In genomic region chr16:60538233-60538632, GRCm38 (mm10) we compare ENCODE assay signal across 8 mouse cellular contexts.
A peak's percentile ranks its signal among the peaks of the same experiment; 100 is the strongest.
DNase-seq lines count a peak whose midpoint lies in the region; ATAC-seq lines count a peak whose summit lies in the region.

No protein-coding gene starts in this region.

- no peak overlapping the region for H3K9ac ChIP-seq in embryonic facial prominence, embryonic 11.5 days (replicated peaks; ENCODE audit: low read length)
- no peak overlapping the region for H3K9ac ChIP-seq in midbrain, embryonic 11.5 days (ENCODE audit: low read length)
- no peak overlapping the region for H3K9ac ChIP-seq in forebrain, embryonic 16.5 days (replicated peaks; ENCODE audit: low read depth, low read length)

- no peak overlapping the region for H3K4me2 ChIP-seq in embryonic facial prominence, embryonic 11.5 days (ENCODE audit: low read depth, low read length)
- no peak overlapping the region for H3K4me2 ChIP-seq in midbrain, embryonic 11.5 days
- H3K4me2 ChIP-seq in forebrain, embryonic 16.5 days (ENCODE audit: low read length): no peak overlapping the region

- no peaks in the 10 kb centered on the region for H3K36me3 ChIP-seq in embryonic facial prominence, embryonic 11.5 days (replicated peaks; ENCODE audit: control insufficient read depth, insufficient read depth, low read depth, low read length)
- no peaks in the 10 kb centered on the region for H3K36me3 ChIP-seq in embryonic facial prominence, embryonic 10.5 days (replicated peaks)
- no peaks in the 10 kb centered on the region for H3K36me3 ChIP-seq in midbrain, embryonic 11.5 days (ENCODE audit: control insufficient read depth, insufficient read depth, low read length)
- no peaks in the 10 kb centered on the region for H3K36me3 ChIP-seq in midbrain, embryonic 10.5 days
- no peaks in the 10 kb centered on the region for H3K36me3 ChIP-seq in forebrain, embryonic 16.5 days (ENCODE audit: control insufficient read depth, insufficient read depth)
- H3K36me3 ChIP-seq in heart, embryonic 10.5 days: no peaks in the 10 kb centered on the region

- no peak overlapping the region for H3K27ac ChIP-seq in embryonic facial prominence, embryonic 11.5 days (replicated peaks; ENCODE audit: low read depth, low read length)
- H3K27ac ChIP-seq in embryonic facial prominence, embryonic 10.5 days (replicated peaks): no peak overlapping the region
- no peak overlapping the region for H3K27ac ChIP-seq in midbrain, embryonic 11.5 days (ENCODE audit: low read depth, low read length)
- H3K27ac ChIP-seq in midbrain, embryonic 10.5 days (replicated peaks): no peak overlapping the region
- H3K27ac ChIP-seq in forebrain, embryonic 16.5 days (ENCODE audit: low read length): no peak overlapping the region
- H3K27ac ChIP-seq in heart, embryonic 10.5 days: no peak overlapping the region

- H3K4me1 ChIP-seq in embryonic facial prominence, embryonic 11.5 days (ENCODE audit: control insufficient read depth, insufficient read depth, low read length): no peaks in the 10 kb centered on the region
- no peaks in the 10 kb centered on the region for H3K4me1 ChIP-seq in embryonic facial prominence, embryonic 10.5 days
- H3K4me1 ChIP-seq in midbrain, embryonic 11.5 days (ENCODE audit: control insufficient read depth, insufficient read depth, low read length): no peaks in the 10 kb centered on the region
- no peaks in the 10 kb centered on the region for H3K4me1 ChIP-seq in midbrain, embryonic 10.5 days
- no peaks in the 10 kb centered on the region for H3K4me1 ChIP-seq in forebrain, embryonic 16.5 days (replicated peaks; ENCODE audit: control insufficient read depth, insufficient read depth, low read length)
- H3K4me1 ChIP-seq in heart, embryonic 10.5 days: no peaks in the 10 kb centered on the region

- DNase-seq in embryonic facial prominence, embryonic 11.5 days (ENCODE audit: low spot score): peak; percentile 64
- no peak for DNase-seq in embryonic facial prominence, embryonic 10.5 days (ENCODE audit: low spot score)
- DNase-seq in midbrain, embryonic 11.5 days (ENCODE audit: low spot score, missing footprints): no peak
- no peak for DNase-seq in midbrain, embryonic 10.5 days (ENCODE audit: low spot score)
- peak; percentile 27 to 53 for DNase-seq in right cerebral cortex, adult 2 months (ENCODE audit: low spot score in 2 of 2)
- no peak for DNase-seq in gastrocnemius, adult 18-20 months (ENCODE audit: low spot score)
- DNase-seq in heart, embryonic 10.5 days (ENCODE audit: low spot score): no peak

- H3K9me3 ChIP-seq in embryonic facial prominence, embryonic 11.5 days (replicated peaks; ENCODE audit: control insufficient read depth, low read length): no peaks in the 10 kb centered on the region
- H3K9me3 ChIP-seq in embryonic facial prominence, embryonic 10.5 days: no peaks in the 10 kb centered on the region
- H3K9me3 ChIP-seq in midbrain, embryonic 11.5 days (ENCODE audit: control insufficient read depth, low read length): no peaks in the 10 kb centered on the region
- H3K9me3 ChIP-seq in midbrain, embryonic 10.5 days (replicated peaks): no peaks in the 10 kb centered on the region
- no peaks in the 10 kb centered on the region for H3K9me3 ChIP-seq in forebrain, embryonic 16.5 days (ENCODE audit: control insufficient read depth, low read length)
- H3K9me3 ChIP-seq in heart, embryonic 10.5 days: no peaks in the 10 kb centered on the region

- no peak for ATAC-seq in embryonic facial prominence, embryonic 11.5 days (replicated peaks; ENCODE audit: insufficient number of reproducible peaks, low FRiP score, low TSS enrichment, low read depth)
- ATAC-seq in midbrain, embryonic 11.5 days (ENCODE audit: low FRiP score): 0 out of 2 replicates have a peak, but pooled peaks have one; percentile 57
- peak; percentile 74 for ATAC-seq in forebrain, embryonic 16.5 days

- no peak overlapping the region for H3K4me3 ChIP-seq in embryonic facial prominence, embryonic 11.5 days (ENCODE audit: low read depth, low read length)
- no peak overlapping the region for H3K4me3 ChIP-seq in embryonic facial prominence, embryonic 10.5 days
- no peak overlapping the region for H3K4me3 ChIP-seq in midbrain, embryonic 11.5 days (ENCODE audit: low read depth, low read length)
- no peak overlapping the region for H3K4me3 ChIP-seq in midbrain, embryonic 10.5 days
- no peak overlapping the region for H3K4me3 ChIP-seq in forebrain, embryonic 16.5 days (replicated peaks; ENCODE audit: low read length)
- H3K4me3 ChIP-seq in heart, embryonic 10.5 days: no peak overlapping the region

- no peaks in the 10 kb centered on the region for H3K27me3 ChIP-seq in embryonic facial prominence, embryonic 11.5 days (ENCODE audit: control insufficient read depth, insufficient read depth, low read length)
- no peaks in the 10 kb centered on the region for H3K27me3 ChIP-seq in embryonic facial prominence, embryonic 10.5 days (replicated peaks; ENCODE audit: low read depth, poor library complexity, severe bottlenecking)
- H3K27me3 ChIP-seq in midbrain, embryonic 11.5 days (ENCODE audit: control insufficient read depth, insufficient read depth, low read length): no peaks in the 10 kb centered on the region
- H3K27me3 ChIP-seq in midbrain, embryonic 10.5 days (ENCODE audit: low read depth, poor library complexity, severe bottlenecking): no peaks in the 10 kb centered on the region
- no peaks in the 10 kb centered on the region for H3K27me3 ChIP-seq in forebrain, embryonic 16.5 days (replicated peaks; ENCODE audit: control insufficient read depth, insufficient read depth, low read length)
- no peaks in the 10 kb centered on the region for H3K27me3 ChIP-seq in heart, embryonic 10.5 days (ENCODE audit: insufficient read depth, poor library complexity, severe bottlenecking)

Comparison
In these comparisons a context has a peak if more than half of its experiments do, and no peak if none do; other contexts are left out.
1. DNase-seq: peak in embryonic facial prominence, embryonic 11.5 days (single experiment) and right cerebral cortex, adult 2 months (2 of 2); none in embryonic facial prominence, embryonic 10.5 days (single experiment), midbrain, embryonic 11.5 days (single experiment), midbrain, embryonic 10.5 days (single experiment), gastrocnemius, adult 18-20 months (single experiment) and heart, embryonic 10.5 days (single experiment).